Mouse (Mus musculus) C2C12 (cell line): Measurements from ENCODE around the gene Rnf26. TPM values are rescaled to one million over a fixed set of nuclear protein-coding genes. Genes with fewer than 3 reads are reported as not detected.
A peak's percentile ranks its signal among the peaks of the same experiment; 100 is the strongest.

Experiments used
- H3K27me3 ChIP-seq: one replicate; pipeline ENCODE4 v1.6.1; 2011; ENCODE audit not compliant: control insufficient read depth, insufficient read depth, insufficient read length
- H3K36me3 ChIP-seq: one replicate; pipeline ENCODE4 v1.6.1; 2011; ENCODE audit not compliant: control insufficient read depth, insufficient read depth
- H3K4me3 ChIP-seq: one replicate; pipeline ENCODE4 v1.5.1; 2011; ENCODE audit warnings: mild to moderate bottlenecking, control low read depth; ENCODE audit not compliant: poor library complexity, insufficient read depth, severe bottlenecking
- H3K79me2 ChIP-seq: one replicate; pipeline ENCODE4 v1.6.1; 2011; ENCODE audit not compliant: control insufficient read depth, insufficient read depth
- H3K79me3 ChIP-seq: one replicate; pipeline ENCODE4 v1.6.1; 2011; ENCODE audit warnings: low read depth, control low read depth
- H3ac ChIP-seq: one replicate; pipeline ENCODE3; 2011; ENCODE audit warnings: low read depth; ENCODE audit not compliant: control insufficient read depth, insufficient read length
- CEBPB ChIP-seq: IDR thresholded peaks from one replicate; pipeline ENCODE4 v1.6.1; 2011; ENCODE audit warnings: low read depth, mild to moderate bottlenecking, control low read depth, moderate library complexity
- CTCF ChIP-seq: IDR thresholded peaks from one replicate; pipeline ENCODE4 v1.5.1; 2011; ENCODE audit not compliant: control insufficient read depth, insufficient read depth, insufficient read length
- FOSL1 ChIP-seq: IDR thresholded peaks from one replicate; pipeline ENCODE4 v1.8.0; 2011; ENCODE audit warnings: mild to moderate bottlenecking, low read length; ENCODE audit not compliant: poor library complexity, insufficient read depth, severe bottlenecking
- MAX ChIP-seq: IDR thresholded peaks from one replicate; pipeline ENCODE4 v1.6.1; 2011; ENCODE audit warnings: mild to moderate bottlenecking, control low read depth
- MYOD1 ChIP-seq: IDR thresholded peaks from one replicate; pipeline ENCODE4 v1.6.1; 2011; ENCODE audit warnings: low read depth; ENCODE audit not compliant: control insufficient read depth, insufficient read length
- MYOG ChIP-seq: IDR thresholded peaks from one replicate; pipeline ENCODE4 v1.6.1; 2011; ENCODE audit not compliant: control insufficient read depth, insufficient read length; ENCODE audit errors: extremely low read depth
- USF1 ChIP-seq: IDR thresholded peaks from one replicate; pipeline ENCODE4 v1.6.1; 2011; ENCODE audit warnings: low read depth, mild to moderate bottlenecking, control low read depth, moderate library complexity
- polyA plus RNA-seq: library from polyadenylated mRNA; unstranded; fragments of >200 nt; fragmentation: generic; extraction: Trizol; gene quantifications from one replicate; pipeline ENCODE4 v1.2.1, GENCODE M21; 2012; ENCODE audit warnings: missing spikeins

Rnf26 gene
- polyA plus RNA-seq, 1 experiment, result 52.6 TPM

DNA sequence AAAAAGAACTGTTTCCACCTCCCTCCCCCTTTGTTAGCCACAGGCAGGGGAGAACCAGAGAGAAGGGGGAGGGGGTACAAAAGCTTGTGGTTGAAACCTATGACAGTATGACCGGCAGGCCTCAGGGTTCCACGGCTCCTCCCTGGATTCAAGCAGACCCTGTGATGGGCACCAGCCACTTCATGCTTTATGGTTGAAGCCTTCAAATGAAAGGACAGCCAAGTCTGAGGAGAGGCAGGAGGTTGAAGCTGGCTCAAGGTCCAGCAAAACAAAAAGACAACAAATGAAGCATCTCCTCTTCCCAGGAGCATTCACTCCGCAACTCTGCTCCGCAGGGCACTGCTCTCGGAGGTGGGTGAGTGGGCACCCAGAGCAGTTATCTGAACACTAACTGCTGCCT is 30.1 kb upstream of the Rnf26 start:
- Histone ChIP-seq H3ac (no peak overlapping the region), H3K79me2 (no peaks in the 10 kb centered on the region), H3K79me3 (no peaks in the 10 kb centered on the region), H3K4me3 (no peak overlapping the region), H3K36me3 (peaks cover 26% of the 10 kb centered on the region), H3K27me3 (no peaks in the 10 kb centered on the region)
- no peak for TF ChIP-seq USF1
- no peak for TF ChIP-seq CEBPB

DNA sequence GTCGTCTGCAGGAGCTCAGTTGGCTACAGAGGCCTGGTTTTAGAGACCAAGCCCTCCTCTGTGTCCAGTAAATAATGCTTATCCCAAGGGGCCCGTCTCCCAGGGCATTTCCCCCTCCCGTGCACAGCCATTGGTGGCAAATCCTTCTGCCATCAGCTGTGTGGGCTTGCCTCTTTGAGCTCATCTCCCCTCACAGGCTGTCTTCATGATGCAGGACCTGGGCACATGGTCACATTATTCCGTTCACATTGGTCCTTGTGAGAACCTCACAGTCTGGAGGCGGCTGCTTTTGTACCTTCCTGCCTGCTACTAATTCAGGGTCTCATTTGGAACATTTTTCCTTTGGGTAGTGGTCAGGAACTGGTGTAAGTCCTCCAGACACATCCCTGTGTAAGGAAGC is 28.6 kb upstream of the Rnf26 start:
- Histone ChIP-seq H3ac (no peak overlapping the region), H3K79me3 (no peaks in the 10 kb centered on the region), H3K79me2 (no peaks in the 10 kb centered on the region), H3K4me3 (no peak overlapping the region), H3K36me3 (peaks cover 26% of the 10 kb centered on the region), H3K27me3 (no peaks in the 10 kb centered on the region)
- TF ChIP-seq MAX (no peak), USF1 (no peak), MYOD1 (no peak), MYOG (no peak), FOSL1 (no peak), CTCF (no peak), CEBPB (no peak)

DNA sequence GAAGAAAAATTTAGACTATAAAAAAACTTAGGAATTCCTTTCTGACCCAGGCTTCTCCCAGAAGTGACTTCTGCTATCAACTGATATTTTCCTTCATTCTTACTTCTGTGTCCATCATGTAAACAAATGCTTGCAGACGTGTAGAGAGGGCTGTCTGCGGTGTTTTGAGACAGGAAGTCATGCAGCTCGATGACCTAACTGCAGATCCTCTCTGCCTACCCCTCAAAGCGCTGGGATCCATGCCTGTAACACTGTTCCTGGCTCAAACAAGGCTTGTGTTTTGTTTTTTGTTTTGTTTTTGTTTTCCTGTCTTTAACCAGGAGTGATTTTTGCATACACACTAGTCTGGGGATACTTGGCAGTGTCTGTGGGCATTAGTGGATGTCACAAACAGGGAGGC is 24.5 kb upstream of the Rnf26 start:
- H3K4me3 ChIP-seq, result no peak overlapping the region
- H3K36me3 ChIP-seq, result peaks cover 5% of the 10 kb centered on the region
- TF ChIP-seq MYOG (no peak), MYOD1 (no peak), MAX (no peak), CTCF (no peak), USF1 (no peak), CEBPB (no peak), FOSL1 (no peak)
- no peak overlapping the region for H3ac ChIP-seq
- H3K79me2 ChIP-seq, result no peaks in the 10 kb centered on the region
- H3K27me3 ChIP-seq, result no peaks in the 10 kb centered on the region
- H3K79me3 ChIP-seq, result no peaks in the 10 kb centered on the region

DNA sequence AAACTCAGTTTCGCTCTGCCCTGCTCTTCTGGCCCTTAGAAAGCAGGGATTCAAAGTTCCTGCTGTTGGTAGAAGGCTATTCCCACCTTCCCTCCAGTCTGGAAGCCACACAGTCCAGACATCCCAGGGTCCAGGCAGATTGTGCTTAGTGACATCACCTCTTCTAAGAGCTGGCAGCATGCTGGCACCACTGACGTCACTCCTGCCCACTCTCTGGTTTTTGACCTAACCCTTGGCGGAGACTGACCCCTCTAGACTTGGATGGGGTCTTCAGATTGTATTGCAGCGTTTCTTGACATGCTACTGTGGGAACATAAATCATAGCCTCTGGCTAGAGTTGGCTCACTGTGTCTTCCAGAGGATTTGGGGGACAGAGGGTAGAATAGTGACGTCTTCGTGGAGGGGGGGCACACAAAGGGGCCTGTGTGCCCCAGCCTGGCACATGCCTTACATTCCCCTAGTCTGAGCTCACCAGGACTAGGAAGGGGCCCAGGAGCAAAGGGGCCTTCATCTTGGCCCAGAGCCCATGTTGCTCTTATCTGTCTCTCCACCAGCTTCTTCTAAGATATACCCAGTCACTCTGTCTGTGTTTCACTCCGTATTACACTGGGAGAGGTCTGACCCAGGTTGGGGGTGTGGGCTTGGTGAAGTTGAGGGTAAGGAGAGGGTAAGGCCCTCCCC is 22.6 kb upstream of the Rnf26 start:
- no peaks in the 10 kb centered on the region for H3K79me3 ChIP-seq
- H3K27me3 ChIP-seq, result no peaks in the 10 kb centered on the region
- no peaks in the 10 kb centered on the region for H3K79me2 ChIP-seq
- no peaks in the 10 kb centered on the region for H3K36me3 ChIP-seq
- peak overlapping the region; percentile 34 for H3ac ChIP-seq
- TF ChIP-seq FOSL1 (no peak), USF1 (no peak), MAX (no peak), CTCF (no peak), CEBPB (no peak), MYOG (no peak), MYOD1 (no peak)
- peak overlapping the region; percentile 39 for H3K4me3 ChIP-seq

DNA sequence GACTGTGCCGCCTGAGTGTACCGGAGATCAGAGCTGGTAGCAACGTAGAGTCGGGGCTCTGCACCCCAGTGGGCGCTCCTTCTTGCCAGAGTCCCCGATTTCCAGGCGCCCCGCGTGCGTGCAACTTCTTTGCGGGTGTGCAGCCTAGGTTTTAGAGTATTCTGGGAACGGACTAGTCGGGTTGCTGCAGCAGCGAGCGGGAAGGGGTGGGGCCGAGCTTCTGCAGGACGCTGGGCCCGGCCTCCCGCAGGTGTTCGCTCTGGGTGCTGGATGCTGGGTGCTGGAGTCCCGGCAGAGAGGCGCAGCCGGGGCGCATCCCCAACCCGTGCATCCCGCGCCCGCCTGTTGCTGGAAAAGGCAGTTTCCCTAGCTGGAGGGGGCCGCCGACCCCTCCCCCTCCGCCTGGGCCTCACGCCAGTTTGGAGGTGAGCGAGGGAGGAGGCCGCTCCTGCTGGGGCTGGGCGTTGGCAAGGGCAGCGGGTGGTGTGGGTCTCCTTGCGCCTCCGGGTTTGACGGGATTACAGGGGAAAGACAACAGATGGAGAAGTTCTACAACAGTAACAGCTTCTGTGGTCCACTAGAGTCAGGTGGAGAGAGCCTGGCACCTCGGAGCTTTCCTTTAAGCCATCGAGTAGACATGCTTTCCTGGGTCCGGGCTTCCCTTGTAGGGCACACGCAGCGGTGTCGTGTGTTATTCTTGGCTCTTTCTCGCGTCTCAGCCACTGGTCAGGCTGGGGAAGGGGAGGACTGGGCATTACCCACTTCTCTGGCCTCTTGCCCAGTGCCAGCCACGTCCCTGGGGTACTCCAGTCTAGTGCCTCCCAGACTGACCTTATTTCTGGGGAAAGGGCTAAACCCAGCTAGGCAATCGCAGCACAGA is 21.8 kb upstream of the Rnf26 start:
- Histone ChIP-seq H3K4me3 (peak overlapping the region; percentile 39), H3K79me2 (no peaks in the 10 kb centered on the region), H3ac (peak overlapping the region; percentile 34), H3K27me3 (no peaks in the 10 kb centered on the region), H3K79me3 (no peaks in the 10 kb centered on the region), H3K36me3 (no peaks in the 10 kb centered on the region)
- no peak for TF ChIP-seq MAX
- TF ChIP-seq MYOG, result no peak
- TF ChIP-seq FOSL1, result no peak
- TF ChIP-seq USF1, result no peak
- no peak for TF ChIP-seq MYOD1
- no peak for TF ChIP-seq CTCF
- no peak for TF ChIP-seq CEBPB
